Mouse (Mus musculus) heart, adult 2 months (tissue): ENCODE results near the gene Plekhg3. TPM values are rescaled to one million over a fixed set of nuclear protein-coding genes. Genes with fewer than 3 reads are reported as not detected.

Experiments used
- DNase-seq, 2 experiments: peaks; one replicate each; pipeline ENCODE4 v3.0.0; 2021
- H3K27ac ChIP-seq: fragments of 200-600 bp; 2 replicates; pipeline ENCODE4 v1.8.1; 2022
- H3K27me3 ChIP-seq: fragments of 200-500 bp; 2 replicates; pipeline ENCODE4 v1.6.1; 2012; ENCODE audit warnings: mild to moderate bottlenecking, low read length, inconsistent platforms, mixed read lengths; ENCODE audit not compliant: control insufficient read depth, insufficient read depth
- H3K36me3 ChIP-seq: fragments of 200-500 bp; 2 replicates; pipeline ENCODE4 v1.6.1; 2012; ENCODE audit warnings: low read length, inconsistent platforms; ENCODE audit not compliant: control insufficient read depth, insufficient read depth
- H3K4me1 ChIP-seq: fragments of 200-500 bp; 2 replicates; pipeline ENCODE4 v1.6.1; 2011; ENCODE audit warnings: low read length; ENCODE audit not compliant: control insufficient read depth, insufficient read depth
- H3K4me3 ChIP-seq: fragments of 200-600 bp; 2 replicates; pipeline ENCODE4 v1.8.1; 2022
- H3K79me2 ChIP-seq: fragments of 200-500 bp; replicated peaks from 2 replicates; pipeline ENCODE4 v1.6.1; 2012; ENCODE audit warnings: mild to moderate bottlenecking, inconsistent platforms, low read length, moderate library complexity, mixed read lengths; ENCODE audit not compliant: control insufficient read depth, insufficient read depth
- H3K9ac ChIP-seq: fragments of 200-500 bp; 2 replicates; pipeline ENCODE4 v1.6.1; 2012; ENCODE audit warnings: low read depth, mild to moderate bottlenecking, control low read depth, inconsistent platforms, low read length, mixed read lengths
- CTCF ChIP-seq: fragments of 200-600 bp; IDR thresholded peaks from 2 replicates; pipeline ENCODE4 v1.8.1; 2022; ENCODE audit warnings: antibody characterized with exemption, mild to moderate bottlenecking, moderate library complexity
- EP300 ChIP-seq: fragments of 200-500 bp; IDR thresholded peaks from 2 replicates; pipeline ENCODE4 v1.6.1; 2011; ENCODE audit warnings: low read depth, low read length, control low read depth; ENCODE audit not compliant: insufficient read depth
- POLR2A ChIP-seq: fragments of 200-500 bp; IDR thresholded peaks from 2 replicates; pipeline ENCODE4 v1.6.1; 2011; ENCODE audit warnings: mild to moderate bottlenecking, low read depth, low read length, control low read depth; ENCODE audit not compliant: insufficient read depth
- WGBS: fragments of 180-500 bp; shearing (Covaris S2); methylation state at CpG from one replicate; pipeline ENCODE4 v1.1.7; 2018; 5-methylcytosine and 5-hydroxymethylcytosine counted together
- intact Hi-C: fragments of 180-260 bp; cut with DNase I; formaldehyde crosslinking; loops from one replicate; pipeline ENCODE4 v1.15.1; 2025
- polyA plus RNA-seq: library from polyadenylated mRNA; depleted of rRNA; stranded (reverse); fragments of >200 nt; gene quantifications from 2 replicates; pipeline ENCODE4 v1.2.3, GENCODE M21; 2012
- total RNA-seq, 2 experiments: library from RNA; stranded (reverse); gene quantifications; 2 replicates each; pipeline ENCODE4 v1.2.3; 2021

Gene Plekhg3
- total and polyA plus RNA-seq, 3 experiments: 11.6 to 13.6 (median 12.9) TPM

DNA sequence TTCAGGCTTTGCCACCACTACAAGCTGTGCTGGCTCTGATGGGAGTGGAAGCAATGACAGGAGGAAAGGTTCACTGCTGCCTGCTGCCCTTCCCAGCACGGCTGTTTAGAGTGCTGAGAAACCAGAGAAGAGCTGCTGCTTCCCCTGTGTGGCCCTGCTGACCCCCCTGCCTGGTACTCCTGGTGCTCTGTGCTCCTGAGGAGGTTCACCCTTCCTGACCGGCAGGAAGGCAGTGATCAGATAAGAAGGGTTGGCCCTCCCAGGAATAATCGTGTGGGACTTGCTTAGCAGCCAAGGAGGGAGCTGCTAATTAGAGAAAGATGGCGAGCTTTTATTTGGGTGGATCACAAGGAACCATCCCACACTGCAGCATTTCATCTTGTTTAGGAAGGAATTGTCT is 15.8 kb upstream of the Plekhg3 start:
- WGBS: 23% methylated on average over 4 of the region's 4 CpGs
- peaks cover 4% of the 10 kb centered on the region; the same call in 1 of the 2 replicates for H3K36me3 ChIP-seq
- TF ChIP-seq EP300 (peak; percentile 87), CTCF (no peak), POLR2A (peak; percentile 43; the same call in 1 of the 2 replicates)
- no peak overlapping the region for H3K4me3 ChIP-seq
- intact Hi-C loops: loop anchor here (2.0 kb wide), 2 partner anchors 18 to 20 kb away; no protein-coding TSS in a partner anchor
- DNase-seq: peak in 1 of 2 experiments; percentile 40
- peak overlapping the region; percentile 1; the same call in 1 of the 2 replicates for H3K27ac ChIP-seq
- no peaks in the 10 kb centered on the region for H3K27me3 ChIP-seq
- H3K79me2 ChIP-seq: no peaks in the 10 kb centered on the region
- H3K4me1 ChIP-seq: peaks cover 18% of the 10 kb centered on the region
- no peak overlapping the region for H3K9ac ChIP-seq

DNA sequence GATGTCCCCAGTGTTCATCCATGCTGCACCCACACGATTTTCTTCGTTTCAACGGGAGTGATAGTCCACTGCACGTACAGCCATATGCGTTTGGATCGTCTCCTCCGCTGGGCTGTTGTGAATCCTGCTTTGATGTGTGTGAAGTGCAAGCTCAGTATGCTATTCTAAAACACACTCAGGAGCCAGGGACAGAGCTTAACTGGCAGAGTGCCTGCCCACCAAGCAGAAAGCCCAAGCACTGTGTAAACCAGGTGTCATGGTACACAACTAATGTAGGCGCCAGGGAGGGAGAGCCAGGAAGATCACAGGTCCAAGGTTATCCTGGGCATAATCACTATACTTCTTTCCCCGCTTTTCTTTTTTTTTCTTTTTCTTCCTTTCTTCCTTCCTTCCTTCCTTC is 12.7 kb upstream of the Plekhg3 start:
- 81% methylated on average over 9 of the region's 9 CpGs for WGBS
- no peaks in the 10 kb centered on the region for H3K79me2 ChIP-seq
- intact Hi-C loops: loop anchor here (2.0 kb wide), 1 partner anchor 39 kb away; no protein-coding TSS in a partner anchor
- no peaks in the 10 kb centered on the region for H3K27me3 ChIP-seq
- no peak for DNase-seq
- peaks cover 21% of the 10 kb centered on the region for H3K4me1 ChIP-seq
- H3K36me3 ChIP-seq: peaks cover 2% of the 10 kb centered on the region; the same call in 1 of the 2 replicates
- no peak overlapping the region for H3K9ac ChIP-seq
- H3K27ac ChIP-seq: no peak overlapping the region
- TF ChIP-seq EP300 (no peak), POLR2A (no peak), CTCF (no peak)
- H3K4me3 ChIP-seq: no peak overlapping the region

DNA sequence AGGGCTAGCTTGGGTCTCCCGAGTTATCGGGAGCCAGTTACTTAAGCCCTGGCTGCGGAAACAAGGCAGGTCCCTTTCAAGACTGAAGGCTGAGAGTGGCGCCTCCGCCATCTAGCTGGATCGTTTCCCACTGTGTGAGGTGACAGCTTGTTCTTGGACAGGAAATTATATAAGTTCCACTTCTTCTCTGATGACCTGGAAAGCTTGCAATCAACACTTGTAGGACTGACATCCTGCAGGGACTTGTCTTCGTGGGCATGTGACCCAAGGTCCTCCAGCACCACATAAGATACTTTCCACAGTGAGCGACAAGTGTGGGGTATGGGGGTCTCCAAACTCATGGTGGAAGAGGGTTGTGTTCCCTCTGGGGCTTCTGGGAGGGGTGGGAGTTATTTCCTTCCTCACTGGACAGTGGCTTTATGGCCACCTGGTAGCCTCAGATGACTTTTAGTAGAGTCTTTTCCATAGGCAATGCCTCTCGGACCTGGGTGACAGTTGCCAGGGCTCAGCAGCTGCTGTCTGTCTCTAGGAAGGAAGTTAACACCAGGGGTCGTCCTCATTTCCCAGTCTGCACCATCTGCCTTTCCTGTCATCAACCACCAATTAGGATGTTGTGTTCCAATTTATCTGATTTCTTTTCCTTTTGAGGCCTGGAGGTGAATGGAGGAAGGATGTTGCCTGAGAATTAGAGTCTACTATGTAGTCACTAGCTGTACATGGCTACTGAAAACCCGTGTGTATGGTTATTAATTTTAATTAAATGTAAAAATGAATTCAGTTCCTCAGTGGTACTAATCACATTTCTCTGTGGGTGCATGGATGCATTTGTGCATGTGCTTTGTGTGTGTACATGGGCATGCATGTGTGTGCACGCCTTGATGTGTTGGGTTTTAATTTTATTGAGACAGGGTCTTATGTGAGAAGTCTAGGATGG is 11.5 kb upstream of the Plekhg3 start:
- Histone ChIP-seq H3K27me3 (no peaks in the 10 kb centered on the region), H3K79me2 (no peaks in the 10 kb centered on the region), H3K36me3 (no peaks in the 10 kb centered on the region), H3K4me3 (no peak overlapping the region), H3K9ac (no peak overlapping the region), H3K4me1 (peaks cover 19% of the 10 kb centered on the region), H3K27ac (peak overlapping the region; percentile 58)
- no peak for TF ChIP-seq POLR2A
- 0 out of 2 replicates have a peak, but pooled peaks have one; percentile 2 for TF ChIP-seq CTCF
- 0 out of 2 replicates have a peak, but pooled peaks have one; percentile 53 for TF ChIP-seq EP300
- DNase-seq: peak; percentile 60 to 74
- intact Hi-C loops: loop anchor here (2.0 kb wide), 1 partner anchor 40 kb away; no protein-coding TSS in a partner anchor
- 25% methylated on average over 12 of the region's 12 CpGs for WGBS

DNA sequence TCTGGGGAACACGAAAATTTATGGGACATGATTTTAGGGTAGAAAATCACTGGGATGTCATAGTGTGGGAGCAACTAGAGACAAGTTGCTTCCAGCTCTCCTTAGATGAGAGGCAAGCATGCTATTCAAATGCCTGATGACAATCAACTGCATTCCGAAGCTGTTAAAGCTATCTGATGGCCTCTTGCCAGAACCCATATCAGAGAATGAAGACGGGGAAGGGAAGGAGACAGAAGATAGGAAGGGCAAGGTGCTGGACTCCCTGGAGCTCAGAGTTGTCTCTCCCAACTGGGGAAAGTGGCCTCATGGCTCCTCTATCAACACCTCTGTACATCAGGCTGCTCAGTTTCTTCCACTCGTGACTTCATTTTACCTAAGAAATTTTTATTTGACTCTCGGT is 7.0 kb upstream of the Plekhg3 start:
- TF ChIP-seq EP300: no peak
- TF ChIP-seq CTCF: no peak
- TF ChIP-seq POLR2A: no peak
- no peak for DNase-seq
- intact Hi-C loops: no loop called here
- Histone ChIP-seq H3K9ac (no peak overlapping the region), H3K27me3 (no peaks in the 10 kb centered on the region), H3K79me2 (no peaks in the 10 kb centered on the region), H3K27ac (no peak overlapping the region), H3K4me3 (no peak overlapping the region), H3K36me3 (no peaks in the 10 kb centered on the region), H3K4me1 (peaks cover 13% of the 10 kb centered on the region)
- WGBS: 48% methylated on average over 5 of the region's 5 CpGs

DNA sequence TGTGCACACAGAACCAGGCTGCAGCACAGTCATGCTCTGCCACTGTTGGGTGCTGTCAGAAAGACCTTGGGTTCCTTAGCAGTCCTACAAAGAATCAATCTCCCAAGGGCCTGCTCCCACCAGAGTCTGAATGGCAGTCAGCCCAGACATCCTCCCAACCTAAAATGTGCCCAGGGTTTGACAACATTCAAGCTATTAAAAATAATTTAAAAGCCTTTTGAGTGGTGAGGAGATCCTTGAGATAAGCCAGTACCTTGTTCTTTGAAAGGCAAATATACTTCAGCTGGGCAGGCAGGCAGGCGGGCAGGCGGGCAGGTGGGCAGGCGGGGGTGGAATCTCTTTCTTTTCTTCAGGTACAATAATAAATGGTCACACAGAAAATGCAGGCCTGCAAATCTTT is 5.8 kb upstream of the Plekhg3 start:
- 95% methylated on average over 3 of the region's 3 CpGs for WGBS
- H3K79me2 ChIP-seq: no peaks in the 10 kb centered on the region
- H3K4me3 ChIP-seq: no peak overlapping the region
- DNase-seq: no peak
- TF ChIP-seq POLR2A (no peak), EP300 (no peak), CTCF (no peak)
- no peaks in the 10 kb centered on the region for H3K36me3 ChIP-seq
- no peak overlapping the region for H3K27ac ChIP-seq
- H3K9ac ChIP-seq: no peak overlapping the region
- no peaks in the 10 kb centered on the region for H3K27me3 ChIP-seq
- peaks cover 7% of the 10 kb centered on the region for H3K4me1 ChIP-seq
- intact Hi-C loops: no loop called here

DNA sequence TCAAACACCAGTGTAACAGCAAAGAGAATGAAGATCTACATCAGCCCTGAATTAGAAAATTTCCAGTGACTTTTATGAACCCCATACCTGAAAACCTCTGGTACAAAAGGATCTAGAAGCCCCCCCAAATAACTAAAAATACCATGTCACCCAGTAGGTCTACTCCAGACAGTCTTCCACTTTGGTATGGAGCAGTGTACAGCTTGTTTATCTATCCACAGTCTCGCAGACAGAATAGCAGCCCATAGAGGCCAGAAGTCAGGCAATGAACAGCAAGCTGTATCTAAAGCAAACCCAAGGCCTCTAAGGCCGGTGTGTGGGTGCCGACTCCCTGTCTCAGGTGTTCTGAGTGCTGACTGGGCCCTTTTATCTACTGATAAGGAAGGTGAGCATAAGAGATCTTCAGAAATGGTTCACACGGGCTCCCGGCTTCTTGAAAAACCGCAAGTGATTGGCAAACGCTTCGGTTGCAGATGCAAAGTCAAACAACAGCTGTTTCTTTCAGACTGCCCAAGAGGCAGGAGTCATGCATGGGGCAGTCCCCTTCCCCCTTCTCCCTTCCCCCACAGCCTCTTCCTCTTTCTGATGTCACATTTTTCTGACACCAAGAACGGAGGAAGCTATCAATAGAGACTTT is 3.3 kb upstream of the Plekhg3 start:
- 51% methylated on average over 9 of the region's 9 CpGs for WGBS
- intact Hi-C loops: loop anchor here (2.0 kb wide), 1 partner anchor 69 kb away; no protein-coding TSS in a partner anchor
- TF ChIP-seq EP300 (no peak), POLR2A (no peak), CTCF (no peak)

More for the DNA sequence above, 3.3 kb upstream of the Plekhg3 start:
- Histone ChIP-seq H3K27ac (no peak overlapping the region), H3K4me3 (no peak overlapping the region), H3K9ac (no peak overlapping the region), H3K36me3 (no peaks in the 10 kb centered on the region), H3K4me1 (peaks cover 3% of the 10 kb centered on the region), H3K79me2 (no peaks in the 10 kb centered on the region), H3K27me3 (no peaks in the 10 kb centered on the region)
- peak in 1 of 2 experiments; percentile 52 for DNase-seq
